Mouse (Mus musculus): ENCODE measurements around the gene Orai3.
A peak's percentile ranks its signal among the peaks of the same experiment; 100 is the strongest.
"Not testable (repeated sequence)": the region's sequence is repeated elsewhere in the genome, so short reads cannot be mapped to it uniquely, and the experiment has no call there.

The Orai3 gene

DNA sequence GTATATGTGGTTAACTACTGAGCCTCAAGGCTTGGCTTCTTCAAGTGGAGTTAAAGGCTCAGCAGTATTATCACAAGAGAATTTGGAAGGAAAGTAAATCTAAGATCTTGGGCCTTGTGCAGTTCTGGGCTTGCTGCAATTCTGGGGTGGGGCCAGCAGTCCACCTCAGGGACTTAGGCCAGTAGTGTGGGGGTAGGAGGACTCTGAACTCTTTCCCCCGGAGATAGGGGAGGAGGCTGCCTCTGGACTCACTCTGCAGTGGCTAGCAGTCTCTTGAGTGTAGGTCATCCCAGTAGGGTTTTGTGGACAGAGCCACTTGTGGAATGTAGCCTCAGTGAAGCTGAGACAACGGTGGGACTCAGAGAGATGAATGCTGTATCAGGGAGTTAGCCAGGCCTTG, 3.9 kb upstream of the Orai3 start:
- no peak for DNase-seq (ENCODE audit: low spot score)

DNA sequence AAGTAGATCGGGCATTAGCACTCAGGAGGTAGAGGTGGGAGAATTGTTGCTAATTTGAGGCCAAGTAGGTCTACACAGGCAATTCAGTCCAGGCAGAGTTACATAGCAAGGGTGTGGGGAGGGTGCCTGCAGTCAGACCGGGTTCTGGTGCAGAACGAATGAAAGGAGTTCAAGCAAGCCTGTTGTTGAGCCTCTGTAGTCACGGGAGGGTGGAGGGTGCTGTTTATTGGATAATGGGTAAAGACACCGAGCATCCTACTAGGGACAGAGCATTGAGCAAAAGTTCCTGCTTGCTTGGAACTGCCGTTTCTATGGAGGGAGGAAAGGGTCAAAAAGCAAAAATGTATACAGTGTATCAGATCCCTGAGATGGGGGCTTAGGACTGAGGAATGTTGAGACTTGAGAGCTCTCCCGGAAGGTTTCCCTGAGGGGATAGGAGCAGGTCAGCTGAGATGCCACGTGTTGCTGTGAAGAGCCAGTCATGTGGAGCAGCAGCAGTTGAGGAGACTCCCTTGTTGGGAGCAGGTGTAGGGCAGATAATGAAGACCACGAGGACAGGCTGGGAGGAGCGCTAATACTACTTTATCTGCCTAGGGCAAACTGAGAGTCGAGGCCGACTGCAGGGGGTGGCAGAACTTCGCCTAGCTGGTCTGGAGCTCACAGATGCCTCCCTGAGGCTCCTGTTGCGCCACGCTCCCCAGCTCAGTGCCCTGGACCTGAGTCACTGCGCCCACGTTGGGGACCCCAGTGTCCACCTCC, 2.6 kb upstream of the Orai3 start:
- DNase-seq (ENCODE audit: low spot score), result peak; percentile 87

DNA sequence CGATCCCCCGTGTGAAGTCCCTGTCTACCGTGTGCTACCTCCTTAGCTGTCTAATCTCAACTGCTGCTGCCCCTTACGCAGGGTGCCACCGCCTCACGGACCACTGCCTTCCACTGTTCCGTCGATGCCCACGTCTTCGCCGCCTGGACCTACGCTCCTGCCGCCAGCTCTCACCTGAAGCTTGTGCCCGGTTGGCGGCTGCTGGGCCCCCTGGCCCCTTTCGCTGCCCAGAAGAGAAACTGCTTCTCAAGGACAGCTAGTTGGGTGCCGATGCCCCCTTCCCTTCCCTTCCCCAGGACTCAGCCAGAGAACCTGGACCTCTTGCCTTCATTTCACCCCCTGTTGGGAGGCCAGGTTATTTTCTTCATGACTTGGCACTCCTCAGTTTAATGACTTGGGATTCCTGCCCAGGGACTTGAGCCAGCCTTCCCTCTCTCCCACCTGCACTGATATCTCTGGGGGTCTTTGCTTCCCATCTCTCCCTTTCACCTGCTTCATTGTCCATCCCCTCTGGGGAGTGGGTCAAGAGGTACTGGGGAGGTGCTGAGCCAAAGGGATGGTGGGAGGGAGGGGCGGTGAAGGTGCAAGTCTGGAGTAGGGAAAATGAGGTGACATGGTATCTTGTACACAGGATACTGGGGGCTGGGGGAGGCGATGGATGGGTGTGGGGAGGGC, 1.8 kb upstream of the Orai3 start:
- DNase-seq (ENCODE audit: low spot score), result no peak

DNA sequence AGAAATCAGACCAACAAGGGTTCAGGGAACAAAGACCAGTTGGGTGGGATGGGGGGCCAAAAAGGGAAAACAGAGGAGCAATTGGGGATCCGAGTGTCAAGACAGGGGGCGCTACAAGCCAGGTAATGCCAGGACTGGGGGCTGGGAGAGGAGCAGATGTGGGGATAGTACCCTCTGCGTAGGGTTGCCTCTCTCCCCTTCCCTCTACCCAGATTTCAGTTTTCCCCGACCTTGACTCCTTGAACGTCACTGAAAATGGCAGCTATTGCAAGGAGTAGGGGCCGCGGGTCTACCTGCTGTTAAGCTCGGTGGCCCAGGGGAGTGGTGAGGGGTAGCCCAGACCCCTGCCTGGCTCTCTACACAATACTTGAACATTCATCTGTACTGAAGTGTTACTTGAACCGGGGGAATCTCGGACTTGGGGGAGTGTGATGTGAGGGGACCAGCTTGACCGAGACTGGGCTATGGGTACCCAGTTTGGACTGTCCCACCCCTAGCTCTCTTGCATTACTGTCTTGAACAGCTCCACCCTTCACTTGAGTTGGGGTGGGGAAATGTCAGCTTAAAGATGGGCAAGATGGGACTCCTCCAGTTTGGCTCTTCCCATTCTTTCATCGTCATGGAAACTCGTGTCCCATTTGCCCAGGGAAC, 1.1 kb upstream of the Orai3 start:
- no peak for DNase-seq (ENCODE audit: low spot score)

DNA sequence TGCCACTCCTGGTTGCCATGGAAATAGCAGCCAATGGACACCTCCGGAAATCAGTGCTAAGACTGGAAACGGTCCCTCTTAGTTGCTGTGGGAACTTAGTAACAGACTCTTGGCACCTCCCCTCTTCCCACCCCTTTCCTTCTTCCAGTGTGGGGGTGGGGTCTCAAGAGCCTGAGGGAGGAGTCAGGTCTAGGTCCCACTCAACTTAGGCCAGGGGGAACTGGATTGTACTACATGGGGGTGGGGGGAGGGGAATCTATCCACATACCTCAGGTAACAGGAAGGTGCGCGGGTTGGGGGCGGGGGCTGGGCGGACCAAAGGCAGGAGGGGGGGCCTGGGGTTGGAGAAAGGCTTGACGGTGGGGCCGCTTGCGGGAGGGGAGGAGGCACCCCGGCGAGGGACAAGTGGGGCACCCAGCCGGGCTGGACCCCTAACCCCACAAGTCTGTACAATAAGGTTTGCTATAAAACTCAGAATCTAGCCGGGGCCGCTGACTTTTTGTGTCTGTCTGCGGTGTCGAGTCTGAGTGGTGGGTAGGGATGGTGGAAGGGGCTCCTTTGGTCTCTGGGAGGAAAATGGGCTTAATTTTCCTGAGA, 520 bp upstream of the Orai3 start:
- DNase-seq (ENCODE audit: low spot score), result peak; percentile 73

DNA sequence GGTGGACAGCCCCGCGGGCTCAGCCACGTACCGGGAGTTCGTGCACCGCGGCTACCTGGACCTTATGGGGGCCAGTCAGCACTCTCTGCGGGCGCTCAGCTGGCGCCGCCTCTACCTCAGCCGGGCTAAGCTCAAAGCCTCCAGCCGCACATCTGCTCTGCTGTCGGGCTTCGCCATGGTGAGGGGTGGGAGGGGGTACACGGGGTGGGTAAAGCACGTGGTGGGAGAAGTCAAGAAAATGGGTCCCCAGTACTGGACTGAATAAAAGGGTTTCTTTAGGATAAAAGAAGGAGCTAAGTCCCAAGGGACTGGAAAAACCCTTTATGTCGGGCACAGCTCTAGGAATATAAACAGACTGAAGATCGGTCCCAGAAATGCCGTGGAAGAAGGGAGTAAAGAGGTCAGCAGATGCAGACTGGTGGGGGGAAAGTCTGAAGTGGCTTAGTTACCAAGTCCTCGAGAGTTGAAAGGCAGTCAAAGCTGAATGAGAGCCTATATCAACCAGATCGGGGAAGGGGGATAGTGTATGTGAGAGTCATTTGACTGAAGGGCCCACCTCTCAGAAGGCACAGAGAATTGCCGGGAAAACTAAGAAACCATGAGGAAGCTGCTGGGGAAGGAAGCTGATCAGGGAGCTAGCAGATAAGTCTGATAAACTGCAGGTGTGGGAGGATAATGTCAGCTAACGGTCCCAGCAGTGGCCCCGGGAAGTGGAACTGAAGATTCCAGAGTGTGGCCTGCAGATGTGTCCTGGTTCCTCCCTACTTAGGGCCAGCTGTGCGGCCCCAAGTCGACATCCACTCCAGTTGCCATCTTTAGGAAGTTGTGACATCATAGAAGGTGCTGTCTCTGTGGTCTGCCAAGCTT, 657 bp downstream of the Orai3 start:
- no peak for DNase-seq (ENCODE audit: low spot score)

DNA sequence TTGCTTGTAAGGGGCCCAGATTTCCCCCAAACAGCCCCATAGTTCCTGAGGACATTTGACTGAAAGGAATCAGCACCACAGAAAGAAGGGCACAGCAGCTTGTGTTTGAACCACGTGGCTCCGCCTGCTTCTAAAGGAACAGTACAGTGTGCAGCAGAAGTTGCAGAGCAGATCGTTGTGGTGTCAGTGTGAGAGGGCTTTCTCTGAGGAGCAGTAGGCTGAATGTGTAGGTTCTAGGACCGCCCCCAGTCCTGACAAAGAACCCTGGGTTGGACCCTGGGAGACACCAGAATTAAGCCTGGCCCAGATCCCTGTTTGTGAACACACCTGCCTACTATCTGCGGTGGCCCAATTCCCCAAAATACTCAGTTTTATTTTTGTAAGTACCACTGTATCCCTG, 1.6 kb downstream of the Orai3 start:
- no peak for DNase-seq (ENCODE audit: low spot score)

DNA sequence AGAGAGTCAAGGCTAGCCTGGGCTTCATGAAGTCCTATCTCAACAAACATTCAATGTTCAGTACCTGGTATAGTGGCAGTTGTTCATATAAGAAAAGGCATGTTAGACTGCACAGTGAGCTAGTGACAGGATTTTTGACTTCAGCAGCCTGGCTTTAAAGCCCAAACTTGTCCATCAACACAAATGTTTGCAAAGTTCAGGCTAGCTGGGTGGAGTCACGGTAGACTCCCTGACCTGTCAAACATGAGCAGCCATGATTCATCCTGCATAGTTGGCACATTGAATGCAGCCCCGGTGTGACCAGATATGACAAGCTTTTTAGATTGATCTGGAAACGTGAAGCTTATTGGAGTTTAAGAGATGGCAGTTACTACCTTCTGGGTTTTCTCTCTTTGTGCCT, 2.5 kb downstream of the Orai3 start:
- no peak for DNase-seq (ENCODE audit: low spot score)

DNA sequence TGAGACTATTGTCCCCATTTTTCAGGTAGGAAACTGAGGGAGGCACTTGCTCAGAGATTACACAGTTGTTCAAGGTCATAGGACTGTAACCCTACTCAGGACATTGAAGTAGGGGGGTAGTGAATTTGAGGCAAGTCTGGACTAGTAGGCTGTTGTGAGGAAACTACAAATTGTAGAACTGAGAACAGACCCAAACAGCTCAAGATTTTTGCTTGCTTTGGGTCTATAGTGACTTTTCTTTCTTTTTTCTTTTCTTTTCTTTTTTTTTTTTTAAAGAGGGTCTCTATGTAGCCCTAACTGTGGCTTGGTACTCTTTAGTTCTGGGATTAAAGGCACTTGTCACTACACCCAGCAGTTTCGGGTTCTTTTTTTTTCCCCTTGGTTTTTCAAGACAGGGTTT, 2.9 kb downstream of the Orai3 start:
- DNase-seq (ENCODE audit: low spot score), result no peak

DNA sequence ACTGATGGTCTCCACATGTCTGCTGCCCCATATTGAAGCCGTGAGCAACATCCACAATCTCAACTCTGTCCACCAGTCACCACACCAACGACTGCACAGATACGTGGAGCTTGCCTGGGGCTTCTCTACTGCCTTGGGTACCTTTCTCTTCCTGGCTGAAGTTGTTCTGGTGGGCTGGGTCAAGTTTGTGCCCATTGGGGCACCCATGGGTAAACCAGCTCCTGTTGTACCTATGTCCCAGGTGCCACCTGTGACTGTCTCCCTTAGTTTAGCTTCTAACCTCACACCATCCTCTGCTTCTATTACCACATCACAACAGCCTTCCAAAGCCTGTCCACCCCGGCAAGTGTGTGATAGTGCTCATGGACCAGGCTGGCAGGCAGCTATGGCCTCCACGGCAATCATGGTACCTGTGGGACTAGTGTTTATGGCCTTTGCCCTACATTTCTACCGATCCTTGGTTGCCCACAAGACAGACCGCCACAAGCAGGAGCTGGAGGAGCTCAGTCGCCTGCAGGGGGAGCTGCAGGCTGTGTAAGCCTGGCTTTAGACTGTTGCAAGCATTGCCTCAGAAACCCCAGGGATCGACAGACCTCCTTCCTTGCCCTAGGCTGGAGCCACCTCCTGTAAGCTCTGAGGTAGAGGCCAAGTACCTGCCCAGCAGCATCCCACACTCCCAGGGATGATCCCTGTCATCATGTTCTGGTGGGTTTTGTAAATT, 4.2 kb downstream of the Orai3 start:
- DNase-seq (ENCODE audit: low spot score), result peak; percentile 82

DNA sequence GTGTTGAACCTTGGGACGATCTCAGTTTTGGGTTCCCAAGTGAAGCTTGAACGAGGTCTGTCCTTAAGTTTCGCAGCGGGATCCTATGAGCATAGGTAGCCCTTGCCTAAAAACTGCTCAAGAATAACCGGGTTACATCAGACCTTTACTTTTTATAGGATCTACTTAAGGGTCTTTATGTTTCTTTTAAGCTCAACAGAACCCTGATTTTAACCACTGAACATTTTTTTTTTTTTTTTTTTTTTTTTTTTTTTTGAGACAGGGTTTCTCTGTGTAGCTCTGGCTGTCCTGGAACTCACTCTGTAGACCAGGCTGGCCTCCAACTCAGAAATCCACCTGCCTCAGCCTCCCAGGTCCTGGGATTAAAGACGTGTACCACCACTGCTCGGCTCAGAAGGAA, 6.2 kb downstream of the Orai3 start:
- not testable (repeated sequence) for DNase-seq (ENCODE audit: low spot score)

DNA sequence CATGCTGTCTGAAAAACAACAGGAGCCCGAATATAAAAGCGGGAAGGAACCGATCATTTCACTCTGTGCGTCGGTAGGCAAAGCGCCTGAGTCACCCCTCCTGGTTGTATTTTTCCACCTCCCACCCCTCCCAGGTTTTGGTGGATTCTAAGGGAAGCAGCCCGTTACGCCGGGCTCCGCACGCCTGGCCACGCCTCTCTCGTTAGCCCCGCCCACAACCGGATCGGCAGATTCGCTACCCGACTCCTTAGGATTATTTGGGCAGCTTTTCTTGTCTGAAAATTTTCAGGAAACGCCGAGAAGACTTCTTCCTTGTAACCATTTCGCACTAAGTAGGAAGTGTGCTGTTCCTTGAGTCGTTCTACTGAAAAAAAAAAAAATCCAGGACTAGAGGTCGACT, 6.8 kb downstream of the Orai3 start, which contains the start of gene Setd1a:
Gene Setd1a (plus strand): TSS at position 245 of the 400 bp plus-strand sequence.
- DNase-seq (ENCODE audit: low spot score), result peak; percentile 80

DNA sequence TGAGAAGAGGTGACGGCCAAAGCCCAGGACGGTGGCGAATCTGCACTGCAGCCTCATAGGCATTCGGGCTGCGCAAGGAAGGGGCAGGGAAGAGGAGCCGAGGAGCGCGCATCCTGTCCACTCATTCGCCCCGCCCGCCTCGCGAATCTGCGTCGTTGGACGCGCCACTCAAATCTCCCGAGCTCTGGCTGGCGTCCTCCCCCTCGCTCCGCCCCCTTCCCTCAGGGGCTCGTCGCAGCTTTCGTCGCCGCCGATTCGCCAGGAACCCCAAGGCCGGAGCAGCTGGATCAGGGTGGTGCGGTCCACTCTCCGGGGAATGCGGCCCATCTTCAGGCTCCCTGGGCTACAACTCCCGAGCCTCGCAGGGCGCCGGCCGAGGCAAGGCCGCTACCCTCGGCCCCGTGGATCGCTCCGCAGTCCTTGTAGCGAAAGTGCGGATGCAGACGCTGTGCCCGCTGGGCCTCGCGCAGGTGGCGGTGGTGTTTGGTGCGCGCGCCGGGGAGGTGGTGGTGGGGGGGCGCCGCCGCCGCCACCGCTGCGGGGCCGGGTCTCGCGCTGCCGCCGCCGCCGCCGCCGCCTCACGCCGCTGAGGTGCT, 7.4 kb downstream of the Orai3 start:
- peak; percentile 96 for DNase-seq (ENCODE audit: low spot score)

DNA sequence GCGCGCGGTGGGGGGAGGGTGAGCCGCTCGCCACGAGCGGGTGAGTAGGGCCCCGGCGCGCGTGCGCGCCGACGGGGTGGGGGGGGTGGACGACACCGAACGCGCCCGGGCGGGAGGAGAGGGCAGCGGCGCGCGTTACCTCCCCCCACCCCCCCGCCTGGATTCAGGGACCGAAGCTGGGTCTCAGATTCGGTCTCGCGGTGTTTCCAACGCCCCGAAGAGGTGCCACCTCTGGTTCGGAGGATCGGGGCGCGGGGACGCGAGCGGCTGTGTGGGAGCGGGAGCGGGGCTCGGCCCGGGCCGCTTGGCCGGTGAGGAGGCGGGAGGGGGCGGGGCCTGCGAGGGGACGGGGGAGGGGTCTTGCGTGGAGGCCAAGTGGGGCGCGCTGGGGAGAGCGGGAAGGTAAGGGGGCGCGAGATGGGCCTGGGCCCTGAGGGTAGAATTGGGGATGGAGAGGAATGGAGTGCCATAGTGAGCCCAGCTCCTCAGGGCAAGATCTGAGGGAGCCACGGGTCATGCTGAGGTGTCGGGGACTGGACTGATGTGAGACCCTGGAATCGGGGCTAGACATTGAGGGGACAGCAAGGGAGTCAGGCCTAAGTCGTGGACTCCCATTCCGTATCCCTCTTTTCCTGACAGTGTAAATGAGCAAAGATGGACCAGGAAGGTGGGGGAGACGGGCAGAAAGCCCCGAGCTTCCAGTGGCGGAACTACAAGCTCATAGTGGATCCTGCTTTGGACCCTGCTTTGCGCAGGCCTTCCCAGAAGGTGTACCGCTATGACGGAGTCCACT, 8.1 kb downstream of the Orai3 start:
- DNase-seq (ENCODE audit: low spot score), result peak; percentile 38

DNA sequence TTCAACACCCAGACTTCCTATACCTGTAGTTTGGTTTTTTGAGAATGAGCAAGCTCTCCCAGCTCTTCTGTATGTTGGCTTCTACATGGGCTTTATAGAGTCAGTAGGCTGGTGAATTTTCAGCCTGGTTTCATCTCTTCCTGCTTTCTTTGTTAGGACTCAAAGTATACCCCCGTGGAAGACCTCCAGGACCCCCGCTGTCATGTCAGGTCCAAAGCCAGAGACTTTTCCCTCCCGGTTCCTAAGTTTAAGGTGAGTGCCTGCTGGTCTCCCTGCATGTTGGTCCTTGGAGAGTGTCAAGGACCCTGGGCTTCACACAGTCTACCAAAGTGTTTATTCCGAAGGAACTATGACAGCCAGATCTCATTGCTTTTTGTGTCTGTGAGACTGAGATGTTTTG, 8.7 kb downstream of the Orai3 start:
- no peak for DNase-seq (ENCODE audit: low spot score)

DNA sequence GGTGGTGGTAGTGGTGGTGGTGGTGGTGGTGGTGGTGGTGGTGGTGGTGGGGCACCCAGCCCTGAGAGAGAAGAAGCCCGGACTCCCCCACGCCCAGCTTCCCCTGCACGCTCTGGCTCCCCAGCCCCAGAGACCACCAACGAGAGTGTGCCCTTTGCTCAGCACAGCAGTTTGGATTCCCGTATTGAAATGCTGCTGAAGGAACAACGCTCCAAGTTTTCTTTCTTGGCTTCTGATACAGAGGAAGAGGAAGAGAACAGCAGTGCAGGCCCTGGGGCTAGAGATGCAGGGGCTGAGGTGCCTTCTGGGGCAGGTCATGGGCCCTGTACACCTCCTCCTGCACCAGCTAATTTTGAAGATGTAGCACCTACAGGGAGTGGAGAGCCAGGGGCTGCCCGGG, 15.7 kb downstream of the Orai3 start, which contains the start of gene Gm49388:
Gene Gm49388 (plus strand): TSS at position 301 of the 400 bp plus-strand sequence.
- no peak for DNase-seq (ENCODE audit: low spot score)

DNA sequence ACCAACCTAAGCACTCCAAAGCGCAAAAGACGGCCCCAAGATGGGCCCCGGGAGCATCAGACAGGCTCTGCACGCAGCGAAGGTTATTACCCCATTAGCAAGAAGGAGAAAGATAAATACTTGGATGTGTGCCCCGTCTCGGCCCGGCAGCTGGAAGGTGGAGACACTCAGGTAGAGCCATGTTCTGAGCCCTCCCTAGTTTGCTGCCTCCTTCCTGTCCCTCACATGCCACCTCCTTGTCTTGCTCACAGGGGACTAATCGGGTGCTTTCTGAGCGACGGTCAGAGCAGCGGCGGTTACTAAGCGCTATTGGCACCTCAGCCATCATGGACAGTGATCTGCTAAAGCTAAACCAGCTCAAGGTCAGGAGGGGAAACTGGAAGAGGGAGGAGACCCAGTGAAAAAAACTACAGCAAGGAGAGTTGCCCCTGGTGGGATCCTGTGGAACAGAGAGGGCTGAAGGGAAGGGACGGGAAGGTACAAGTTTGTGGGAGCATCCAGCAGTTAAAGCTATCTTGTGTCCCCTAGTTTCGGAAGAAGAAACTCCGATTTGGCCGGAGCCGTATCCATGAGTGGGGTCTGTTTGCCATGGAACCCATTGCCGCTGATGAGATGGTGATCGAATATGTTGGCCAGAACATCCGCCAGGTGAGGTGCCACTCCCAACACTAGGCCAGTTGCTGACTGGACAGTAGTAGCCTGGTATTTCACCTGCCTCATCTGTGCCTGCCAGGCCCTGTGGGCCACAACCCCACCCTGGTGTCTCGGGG, 27.6 kb downstream of the Orai3 start:
- no peak for DNase-seq (ENCODE audit: low spot score)

DNA sequence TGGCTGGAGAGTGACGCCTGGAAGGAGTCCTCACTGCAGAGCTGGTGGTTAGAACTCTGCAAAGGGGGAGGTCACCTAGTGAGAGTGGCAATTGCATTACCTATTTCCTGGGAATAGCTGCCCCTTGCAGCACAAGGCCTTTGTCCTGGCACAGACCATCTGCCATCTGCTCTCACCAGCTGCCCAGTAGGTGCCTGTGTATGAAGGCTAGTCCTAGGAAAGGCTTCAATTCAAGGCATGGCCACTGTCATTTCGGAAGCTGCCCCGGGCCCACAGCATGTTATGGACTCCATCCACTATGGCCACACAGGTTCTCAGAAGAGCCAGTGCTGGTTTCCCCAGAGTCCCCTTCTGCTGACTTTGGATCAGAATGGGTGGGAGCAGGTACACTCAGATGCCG, 29.0 kb downstream of the Orai3 start:
- no peak for DNase-seq (ENCODE audit: low spot score)

DNA sequence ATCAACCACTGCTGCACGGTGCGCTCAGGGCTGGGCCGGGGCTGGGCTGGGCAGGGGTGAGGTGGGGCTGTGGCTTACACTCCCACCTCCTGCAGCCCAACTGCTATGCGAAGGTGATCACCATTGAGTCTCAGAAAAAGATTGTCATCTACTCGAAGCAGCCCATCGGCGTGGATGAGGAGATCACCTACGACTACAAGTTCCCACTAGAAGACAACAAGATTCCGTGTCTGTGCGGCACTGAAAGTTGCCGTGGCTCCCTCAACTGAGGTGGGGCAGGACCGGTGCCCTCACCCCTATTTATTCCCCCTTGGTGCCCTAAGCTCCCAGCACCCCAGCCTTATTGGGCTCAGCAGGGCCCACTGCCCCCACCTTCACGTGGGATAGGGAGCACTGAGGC, 29.6 kb downstream of the Orai3 start:
- no peak for DNase-seq (ENCODE audit: low spot score)
